Mouse (Mus musculus): ENCODE measurements around the gene Mlh3.

- TF ChIP-seq CTCF (IDR thresholded peaks at IDR 0.05; ENCODE audit: extremely low read depth, insufficient read depth, low read length), result no peak
- no peak for TF ChIP-seq POLR2A (IDR thresholded peaks at IDR 0.05; ENCODE audit: extremely low read depth, insufficient read depth, low read length)
These were observed 77.3 kb downstream of the Mlh3 start for GRCm38 (mm10) chr12:85193146-85193545.
